Mouse (Mus musculus): ENCODE measurements around the gene Fam50a. TPM values are rescaled to one million over a fixed set of nuclear protein-coding genes. Genes with fewer than 3 reads are reported as not detected.
"Not testable (repeated sequence)": the region's sequence is repeated elsewhere in the genome, so short reads cannot be mapped to it uniquely, and the experiment has no call there.

Gene Fam50a
- total and polyA plus RNA-seq, 2 experiments from 2014 or later = 6.4 to 57.0 TPM

GRCm38 (mm10) chrX:74330166-74330930 is 17.5 kb downstream of the Fam50a start:
- no peak for TF ChIP-seq CTCF (IDR thresholded peaks at IDR 0.05; ENCODE audit: low read depth)
- H3K4me2 ChIP-seq (ENCODE audit: low read depth, low read length) = peak overlapping the region; percentile 64
- no peaks in the 10 kb centered on the region for H3K27me3 ChIP-seq (ENCODE audit: insufficient read depth, low read length)
- WGBS = 24% methylated on average over 2 of the region's 2 CpGs
- DNase-seq (ENCODE audit: low spot score) (peak; percentile 13), ATAC-seq (no peak)
- no peaks in the 10 kb centered on the region for H3K9me3 ChIP-seq (ENCODE audit: low read length)
- no peaks in the 10 kb centered on the region for H3K36me3 ChIP-seq (ENCODE audit: insufficient read depth, low read length)
- H3K4me1 ChIP-seq (ENCODE audit: insufficient read depth, low read length) = peaks cover 10% of the 10 kb centered on the region; the same call in 1 of the 2 replicates
- H3K4me3 ChIP-seq (ENCODE audit: low read length) = peak overlapping the region; percentile 43
- peak overlapping the region; percentile 86; the same call in 1 of the 2 replicates for H3K27ac ChIP-seq
- peak overlapping the region; percentile 51 for H3K9ac ChIP-seq (replicated peaks; ENCODE audit: low read length)

GRCm38 (mm10) chrX:74352645-74353466 is 40.0 kb downstream of the Fam50a start:
- Histone ChIP-seq H3K27ac (peak overlapping the region; percentile 70), H3K4me2 (ENCODE audit: low read depth, low read length) (peak overlapping the region; percentile 62), H3K9me3 (ENCODE audit: low read length) (no peaks in the 10 kb centered on the region), H3K4me1 (ENCODE audit: insufficient read depth, low read length) (no peaks in the 10 kb centered on the region), H3K9ac (replicated peaks; ENCODE audit: low read length) (peak overlapping the region; percentile 48), H3K27me3 (ENCODE audit: insufficient read depth, low read length) (no peaks in the 10 kb centered on the region), H3K4me3 (ENCODE audit: low read length) (peak overlapping the region; percentile 37), H3K36me3 (ENCODE audit: insufficient read depth, low read length) (no peaks in the 10 kb centered on the region)
- 30% methylated on average over 13 of the region's 13 CpGs for WGBS
- TF ChIP-seq CTCF (IDR thresholded peaks at IDR 0.05; ENCODE audit: low read depth) = no peak
- peak; percentile 74; the same call in 1 of the 2 replicates for ATAC-seq
- DNase-seq (ENCODE audit: low spot score) = no peak

DNA sequence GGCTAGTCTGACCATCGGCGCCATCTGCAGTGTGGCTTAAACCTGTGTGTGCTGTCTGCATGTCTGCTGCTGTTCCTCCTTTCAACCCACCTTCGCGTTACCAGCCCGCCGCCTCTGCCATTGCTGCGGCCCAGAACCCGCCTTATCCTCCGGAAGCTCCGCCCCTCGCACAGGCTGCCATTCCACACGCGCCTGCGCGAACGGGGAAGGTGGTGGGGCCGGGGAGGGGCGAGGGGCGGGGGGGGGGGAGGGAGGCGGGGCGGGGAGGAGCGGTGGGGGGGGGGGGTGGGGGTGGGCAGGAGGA is 40.6 kb downstream of the Fam50a start, which contains the start of gene Lage3:
Lage3 (minus strand) TSS at position 152 of the 304 bp plus-strand sequence.
- peak; percentile 91 for ATAC-seq
- DNase-seq (ENCODE audit: low spot score) = peak; percentile 88
- no peak for TF ChIP-seq CTCF (IDR thresholded peaks at IDR 0.05; ENCODE audit: low read depth)
- H3K4me3 ChIP-seq (ENCODE audit: low read length) = peak within 1 kb of the TSS; percentile 37
- H3K9me3 ChIP-seq (ENCODE audit: low read length) = no peaks in the 10 kb centered on the region
- H3K27ac ChIP-seq = peak within 1 kb of the TSS; percentile 70
- no peaks in the 10 kb centered on the region for H3K36me3 ChIP-seq (ENCODE audit: insufficient read depth, low read length)
- WGBS = 58% methylated on average over 11 of the region's 22 CpGs
- no peaks in the 10 kb centered on the region for H3K27me3 ChIP-seq (ENCODE audit: insufficient read depth, low read length)
- peak within 1 kb of the TSS; percentile 62 for H3K4me2 ChIP-seq (ENCODE audit: low read depth, low read length)
- no peaks in the 10 kb centered on the region for H3K4me1 ChIP-seq (ENCODE audit: insufficient read depth, low read length)
- H3K9ac ChIP-seq (replicated peaks; ENCODE audit: low read length) = peak within 1 kb of the TSS; percentile 48

DNA sequence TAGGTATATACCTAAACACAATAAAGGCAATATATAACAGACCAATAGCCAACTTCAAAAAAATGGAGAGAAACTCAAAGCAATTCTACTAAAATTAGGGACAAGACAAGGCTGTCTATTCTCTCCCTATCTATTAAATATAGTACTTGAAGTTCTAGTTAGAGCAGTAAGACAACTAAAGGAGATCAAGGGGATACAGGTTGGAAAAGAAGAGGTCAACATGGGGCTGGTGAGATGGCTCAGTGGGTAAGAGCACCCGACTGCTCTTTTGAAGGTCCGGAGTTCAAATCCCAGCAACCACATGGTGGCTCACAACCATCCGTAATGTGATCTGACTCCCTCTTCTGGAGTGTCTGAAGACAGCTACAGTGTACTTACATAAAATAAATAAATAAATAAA is 44.2 kb downstream of the Fam50a start:
- 92% methylated on average over 3 of the region's 3 CpGs for WGBS

GRCm38 (mm10) chrX:74359171-74359570 is 46.3 kb downstream of the Fam50a start:
- Histone ChIP-seq H3K9me3 (ENCODE audit: low read length) (no peaks in the 10 kb centered on the region), H3K4me1 (ENCODE audit: insufficient read depth, low read length) (no peaks in the 10 kb centered on the region), H3K27me3 (ENCODE audit: insufficient read depth, low read length) (no peaks in the 10 kb centered on the region), H3K9ac (replicated peaks; ENCODE audit: low read length) (no peak overlapping the region), H3K27ac (no peak overlapping the region), H3K36me3 (ENCODE audit: insufficient read depth, low read length) (no peaks in the 10 kb centered on the region), H3K4me2 (ENCODE audit: low read depth, low read length) (no peak overlapping the region), H3K4me3 (ENCODE audit: low read length) (no peak overlapping the region)
- WGBS = 56% methylated on average over 11 of the region's 11 CpGs
- DNase-seq (ENCODE audit: low spot score) = no peak
- no peak for TF ChIP-seq CTCF (IDR thresholded peaks at IDR 0.05; ENCODE audit: low read depth)
- no peak for ATAC-seq

More for the DNA sequence above, 44.2 kb downstream of the Fam50a start:
- not testable (repeated sequence) for H3K36me3 ChIP-seq (ENCODE audit: insufficient read depth, low read length); H3K4me2 ChIP-seq (ENCODE audit: low read depth, low read length); H3K4me3 ChIP-seq (ENCODE audit: low read length); H3K9me3 ChIP-seq (ENCODE audit: low read length); ATAC-seq; H3K9ac ChIP-seq (replicated peaks; ENCODE audit: low read length); H3K27me3 ChIP-seq (ENCODE audit: insufficient read depth, low read length); H3K27ac ChIP-seq; DNase-seq (ENCODE audit: low spot score); H3K4me1 ChIP-seq (ENCODE audit: insufficient read depth, low read length)

- no peak for ATAC-seq
- H3K9ac ChIP-seq (replicated peaks; ENCODE audit: low read length) = peak overlapping the region; percentile 68
- no peaks in the 10 kb centered on the region for H3K9me3 ChIP-seq (ENCODE audit: low read length)
- H3K27ac ChIP-seq = peak overlapping the region; percentile 85
- no peaks in the 10 kb centered on the region for H3K27me3 ChIP-seq (ENCODE audit: insufficient read depth, low read length)
- no peaks in the 10 kb centered on the region for H3K36me3 ChIP-seq (ENCODE audit: insufficient read depth, low read length)
- H3K4me3 ChIP-seq (ENCODE audit: low read length) = peak overlapping the region; percentile 51
- no peaks in the 10 kb centered on the region for H3K4me1 ChIP-seq (ENCODE audit: insufficient read depth, low read length)
- no peak for TF ChIP-seq CTCF (IDR thresholded peaks at IDR 0.05; ENCODE audit: low read depth)
- H3K4me2 ChIP-seq (ENCODE audit: low read depth, low read length) = peak overlapping the region; percentile 61
- 60% methylated on average over 10 of the region's 10 CpGs for WGBS
- DNase-seq (ENCODE audit: low spot score) = peak; percentile 11
Measured at GRCm38 (mm10) chrX:74367512-74367911, 54.7 kb downstream of the Fam50a start.

Data from hindbrain, postnatal 0 days (tissue).